Mouse (Mus musculus) erythroblast, embryonic 14.5 days (primary cell): ENCODE data around the gene Crtc1.
A peak's percentile ranks its signal among the peaks of the same experiment; 100 is the strongest.

Experiments
- GATA1 ChIP-seq: IDR thresholded peaks from 2 replicates; pipeline ENCODE4 v1.6.1; 2012; ENCODE audit warnings: low read length, inconsistent platforms, mixed read lengths
- TAL1 ChIP-seq: IDR thresholded peaks from 3 replicates; pipeline ENCODE4 v1.6.1; 2012; ENCODE audit warnings: low read length, inconsistent platforms, mixed read lengths

GRCm38 (mm10) chr8:70415540-70416451 lies 23.6 kb downstream of the Crtc1 start:
- TF ChIP-seq GATA1 (peak; percentile 53), TAL1 (no peak)
